Mouse (Mus musculus) heart, postnatal 14 days (tissue): ENCODE results near the gene Btbd11. TPM values are rescaled to one million over a fixed set of nuclear protein-coding genes. Genes with fewer than 3 reads are reported as not detected.

Experiments used
- DNase-seq, 2 experiments: peaks; one replicate each; pipeline ENCODE4 v3.0.0; 2021 to 2022
- intact Hi-C: fragments of 180-260 bp; cut with DNase I; formaldehyde crosslinking; loops from one replicate; pipeline ENCODE4 v1.15.1; 2025
- total RNA-seq, 2 experiments: library from RNA; stranded (reverse); gene quantifications; 2 replicates each; pipeline ENCODE4 v1.2.3; 2021

The Btbd11 gene
- total RNA-seq, 2 experiments from 2014 or later: 1.3 to 2.5 TPM

GRCm38 (mm10) chr10:85517223-85518110 is 130.9 kb downstream of the Btbd11 start:
- DNase-seq: no peak
- intact Hi-C loops: no loop called here

DNA sequence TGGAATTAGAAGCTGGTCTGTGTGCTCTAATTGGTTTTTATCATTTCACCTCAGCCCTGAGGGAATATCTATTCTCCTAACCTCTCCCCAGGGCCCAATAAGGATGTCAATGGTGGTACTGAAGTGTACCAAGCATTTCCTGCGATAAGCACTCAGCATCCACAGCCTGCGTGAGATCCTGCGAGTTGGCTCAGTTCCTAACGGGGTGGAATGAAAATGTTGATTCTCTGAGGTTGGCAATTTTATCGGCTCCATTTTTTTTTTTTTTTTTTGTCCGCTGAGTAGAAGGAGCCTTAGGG is 131.4 kb downstream of the Btbd11 start:
- intact Hi-C loops: no loop called here
- no peak for DNase-seq

GRCm38 (mm10) chr10:85522220-85522760 is 135.7 kb downstream of the Btbd11 start:
- intact Hi-C loops: no loop called here
- DNase-seq: no peak

DNA sequence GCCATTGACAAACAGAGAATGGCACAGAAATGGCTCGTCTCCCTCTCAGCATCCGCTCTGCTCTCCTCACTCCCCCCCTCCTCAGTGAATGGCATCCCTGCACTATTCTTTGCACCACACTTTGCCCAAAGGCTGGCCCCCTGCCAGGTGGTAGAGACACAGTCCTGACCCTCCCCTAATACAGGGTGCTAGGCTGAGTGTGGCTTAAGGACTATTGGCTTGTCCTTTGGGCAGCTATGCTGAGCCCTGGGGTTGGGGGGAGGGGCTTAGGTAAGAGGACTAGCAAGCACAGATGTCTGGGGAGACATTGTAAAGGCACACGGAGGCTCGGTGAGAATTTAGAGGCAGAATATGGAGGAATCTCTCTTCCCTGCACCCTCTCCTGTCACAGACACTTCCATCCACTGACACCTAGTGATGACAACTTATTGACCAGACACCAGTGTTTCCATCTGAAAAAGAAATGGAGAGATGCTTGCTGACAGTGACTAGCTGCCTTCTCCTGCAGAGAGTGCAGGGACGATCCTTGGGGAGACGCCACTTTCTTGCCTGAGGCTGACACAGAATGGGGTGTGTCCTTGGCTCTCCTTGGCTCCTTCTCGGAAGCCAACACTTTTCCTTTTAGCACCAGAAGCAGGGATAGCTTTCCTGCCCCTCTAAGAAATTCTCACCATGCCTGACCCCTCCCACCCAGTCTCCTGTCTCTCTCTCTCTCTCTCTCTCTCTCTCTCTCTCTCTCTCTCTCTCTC is 138.8 kb downstream of the Btbd11 start:
- no peak for DNase-seq
- intact Hi-C loops: no loop called here

DNA sequence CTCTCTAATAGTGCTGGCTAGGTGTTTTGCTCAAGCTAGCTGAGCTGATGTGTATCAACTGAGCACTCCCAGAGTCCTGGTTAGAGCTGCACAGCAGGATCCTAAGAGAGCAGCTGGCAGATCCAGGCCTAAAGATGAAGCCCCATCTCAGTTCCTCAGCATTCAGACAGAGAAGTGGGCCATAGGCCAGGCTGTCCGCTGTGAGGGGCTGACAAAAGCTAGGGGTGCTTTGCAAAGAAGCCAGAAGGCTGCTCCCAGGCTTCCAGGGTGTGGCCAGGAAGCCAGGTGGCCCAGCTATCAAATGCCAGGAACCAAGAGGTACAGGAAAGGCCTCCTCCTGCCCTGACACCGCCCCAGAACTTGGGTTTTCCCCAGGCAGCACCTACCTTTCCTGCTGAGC is 140.0 kb downstream of the Btbd11 start:
- intact Hi-C loops: no loop called here
- DNase-seq: no peak

DNA sequence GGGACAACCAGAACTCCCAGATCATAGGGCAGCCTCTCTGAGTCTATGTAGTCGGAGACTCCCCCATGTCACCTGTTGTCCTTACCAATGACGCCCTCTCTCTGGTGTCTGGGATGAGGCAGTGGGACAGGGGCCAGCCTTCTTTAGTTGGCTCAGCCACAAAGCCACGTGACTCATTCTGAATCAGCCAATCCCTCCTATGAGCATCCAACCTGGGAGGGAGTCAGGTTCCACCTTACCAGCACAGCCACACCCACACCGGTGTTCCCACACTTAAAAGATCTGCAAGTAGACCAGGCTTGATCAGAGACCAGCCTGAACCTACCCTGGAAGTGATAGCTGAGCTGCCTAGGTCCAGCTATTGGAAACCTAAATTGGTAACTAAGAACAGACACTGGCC is 141.1 kb downstream of the Btbd11 start:
- intact Hi-C loops: no loop called here
- no peak for DNase-seq

GRCm38 (mm10) chr10:85533192-85533710 is 146.6 kb downstream of the Btbd11 start:
- intact Hi-C loops: no loop called here
- DNase-seq: no peak

- intact Hi-C loops: loop anchor here (5.0 kb wide), 1 partner anchor 316 kb away; no protein-coding TSS in a partner anchor
- no peak for DNase-seq
These were observed 151.6 kb downstream of the Btbd11 start for GRCm38 (mm10) chr10:85538051-85538753.

DNA sequence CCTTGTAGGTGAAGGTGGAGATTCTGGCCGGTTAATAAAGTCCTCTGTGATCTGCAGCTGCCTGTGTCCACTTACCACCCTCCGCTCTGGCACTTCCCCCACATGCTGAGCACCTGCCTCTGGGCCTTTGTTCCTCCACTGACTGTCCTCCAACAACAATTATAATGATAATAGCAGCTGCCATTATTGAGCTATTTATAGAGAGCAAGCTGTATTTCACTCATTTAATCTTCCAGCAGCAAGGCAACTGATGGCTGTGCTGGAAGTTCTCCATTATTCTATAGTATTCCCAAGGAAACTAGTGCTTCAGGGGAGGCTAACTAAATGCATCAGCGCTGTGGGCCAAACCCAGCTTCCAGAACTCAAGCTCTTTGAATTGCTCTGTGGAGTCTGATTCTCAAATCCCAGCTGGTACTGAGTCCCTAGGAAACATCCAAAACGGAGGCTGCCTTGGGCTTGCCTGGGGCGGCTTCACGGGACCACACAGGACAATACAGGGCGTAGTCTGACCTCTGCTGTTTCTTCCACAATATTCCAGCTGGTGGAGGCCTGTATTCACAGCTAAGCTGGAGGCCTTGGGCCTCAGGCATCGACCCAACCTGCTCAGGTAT is 153.0 kb downstream of the Btbd11 start:
- no peak for DNase-seq
- intact Hi-C loops: loop anchor here (5.0 kb wide), 1 partner anchor 317 kb away; no protein-coding TSS in a partner anchor

DNA sequence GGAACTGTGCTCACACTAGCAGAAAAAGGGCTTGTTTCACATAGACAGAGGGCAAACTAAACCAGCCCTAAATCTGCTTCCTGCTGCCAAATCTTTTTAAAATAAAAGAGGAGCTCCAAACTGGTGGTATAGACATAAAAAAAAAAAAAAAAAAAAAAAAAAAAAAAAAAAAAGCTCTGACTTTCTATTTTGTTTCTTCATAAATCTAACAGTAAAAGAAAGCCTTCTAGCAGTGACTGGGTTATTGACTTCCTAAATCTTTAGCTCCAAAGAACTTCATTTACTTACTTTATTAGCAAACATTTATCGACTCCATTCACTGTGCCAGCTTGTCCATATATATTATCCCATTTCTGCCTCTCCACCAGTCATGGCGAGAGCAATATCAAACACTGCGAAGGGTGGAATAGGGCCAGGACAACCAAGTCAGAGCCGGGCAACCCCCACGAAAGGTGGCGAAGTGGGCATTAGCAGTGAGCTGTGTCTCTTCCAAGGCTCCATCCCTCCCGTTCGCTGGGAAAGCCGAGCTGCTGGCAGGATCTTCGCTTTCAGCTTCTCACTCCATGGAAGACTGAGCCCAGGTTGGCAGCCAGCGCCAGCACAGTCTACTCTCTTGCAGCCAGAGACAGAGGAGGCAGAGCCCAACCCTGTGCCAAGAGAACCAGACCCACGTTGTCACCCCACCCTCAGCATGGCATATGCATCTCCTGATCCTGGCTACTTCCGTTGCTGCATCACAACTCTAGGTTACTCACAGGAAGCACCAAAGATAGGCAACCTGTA is 153.9 kb downstream of the Btbd11 start:
- DNase-seq: no peak
- intact Hi-C loops: no loop called here

- intact Hi-C loops: no loop called here
- DNase-seq: no peak
These were observed 154.9 kb downstream of the Btbd11 start for GRCm38 (mm10) chr10:85541481-85541880.

- intact Hi-C loops: no loop called here
These were observed 155.4 kb downstream of the Btbd11 start for GRCm38 (mm10) chr10:85541892-85542630.

DNA sequence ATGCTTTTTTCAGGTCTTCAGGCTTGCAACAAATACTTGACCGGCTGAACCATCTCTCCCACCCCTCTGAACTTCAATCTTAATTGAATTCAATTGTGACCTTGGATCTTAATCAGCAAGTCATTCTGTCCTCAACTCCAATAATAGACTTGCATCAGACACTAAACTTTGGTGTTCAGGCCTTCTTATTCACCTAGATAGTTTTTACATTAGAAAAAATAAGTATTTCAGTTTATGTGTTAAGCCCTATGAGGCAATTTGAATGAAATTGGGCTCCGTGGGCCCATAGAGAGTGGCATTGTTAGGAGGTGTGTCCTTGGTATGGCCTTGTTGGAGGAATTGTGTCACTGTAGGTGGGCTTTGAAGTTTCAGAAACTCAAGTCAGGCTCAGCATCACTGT is 156.7 kb downstream of the Btbd11 start:
- intact Hi-C loops: no loop called here
- DNase-seq: no peak

More at GRCm38 (mm10) chr10:85541892-85542630, 155.4 kb downstream of the Btbd11 start:
- no peak for DNase-seq

DNA sequence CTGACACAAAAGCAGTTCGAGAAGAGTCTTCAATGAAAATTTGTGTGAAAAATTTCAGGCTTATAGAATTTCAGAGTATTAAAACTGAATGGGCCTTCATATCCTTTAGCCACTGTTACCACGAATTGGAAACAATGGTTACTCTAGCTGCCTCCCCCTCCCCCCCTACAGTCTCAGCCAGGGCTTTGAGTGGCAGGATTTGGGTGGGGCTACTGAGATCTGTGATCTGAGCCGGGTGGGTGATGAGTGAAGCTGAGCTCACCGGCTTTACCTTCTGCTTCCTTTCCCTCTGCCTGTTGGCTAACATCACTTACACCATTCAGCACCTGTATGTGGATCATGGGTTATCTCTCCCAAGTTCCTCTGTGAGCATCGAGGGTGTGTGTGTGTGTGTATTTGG is 158.4 kb downstream of the Btbd11 start:
- intact Hi-C loops: no loop called here
- DNase-seq: no peak

DNA sequence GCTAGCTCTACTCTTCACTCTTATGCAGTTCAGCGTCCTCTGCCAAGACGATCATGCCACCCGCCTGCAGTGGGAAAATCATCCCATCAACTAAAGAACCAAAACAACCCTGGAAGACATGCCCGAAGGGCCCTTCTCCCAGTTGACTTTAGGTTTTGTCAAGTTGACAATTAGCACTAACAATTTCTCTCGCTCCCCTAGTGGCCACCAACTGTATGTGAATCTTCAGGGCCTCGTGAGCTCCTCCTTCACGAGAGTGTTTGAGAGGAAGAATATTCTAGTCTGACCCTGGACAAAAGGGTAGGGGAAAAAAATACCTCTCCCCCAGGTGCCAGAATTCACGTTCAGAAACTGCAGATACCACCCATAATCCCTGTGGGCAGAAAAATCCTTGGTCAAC is 168.6 kb downstream of the Btbd11 start:
- DNase-seq: no peak
- intact Hi-C loops: no loop called here

DNA sequence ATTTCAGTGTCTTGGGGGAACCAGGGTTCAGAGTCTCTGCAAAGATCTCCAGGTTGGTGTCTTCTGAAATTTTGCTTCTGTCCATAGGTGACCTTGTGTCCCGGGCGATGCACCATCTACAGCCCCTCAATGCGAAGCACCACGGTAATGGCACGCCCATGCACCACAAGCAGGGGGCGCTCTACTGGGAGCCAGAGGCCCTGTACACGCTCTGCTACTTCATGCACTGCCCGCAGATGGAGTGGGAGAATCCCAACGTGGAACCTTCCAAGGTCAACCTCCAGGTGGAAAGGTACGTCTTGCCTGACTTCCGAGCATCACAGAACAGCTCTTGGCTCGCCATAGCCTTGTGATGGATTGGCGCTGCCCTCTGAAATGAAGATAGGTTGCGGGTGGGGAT is 174.8 kb downstream of the Btbd11 start:
- intact Hi-C loops: no loop called here
- no peak for DNase-seq

DNA sequence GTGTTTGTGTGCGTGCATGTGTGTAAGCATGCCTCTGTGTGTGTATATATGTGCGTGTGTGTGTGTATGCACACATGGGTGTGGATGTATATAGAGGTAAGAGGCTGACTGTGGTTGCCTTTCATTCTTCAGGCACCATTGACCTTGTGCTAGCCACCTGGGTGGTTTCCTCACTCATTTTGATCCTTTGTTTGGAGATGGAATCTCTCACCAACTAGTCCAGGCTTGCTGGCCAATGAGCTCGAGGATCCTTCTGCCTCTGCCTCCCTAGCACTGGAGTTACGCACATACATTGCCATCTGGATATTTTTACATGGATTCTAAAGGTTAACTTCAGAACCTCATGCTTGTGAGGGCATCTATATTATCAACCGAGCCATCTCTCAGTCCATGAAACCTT is 184.8 kb downstream of the Btbd11 start:
- intact Hi-C loops: no loop called here
- DNase-seq: no peak

DNA sequence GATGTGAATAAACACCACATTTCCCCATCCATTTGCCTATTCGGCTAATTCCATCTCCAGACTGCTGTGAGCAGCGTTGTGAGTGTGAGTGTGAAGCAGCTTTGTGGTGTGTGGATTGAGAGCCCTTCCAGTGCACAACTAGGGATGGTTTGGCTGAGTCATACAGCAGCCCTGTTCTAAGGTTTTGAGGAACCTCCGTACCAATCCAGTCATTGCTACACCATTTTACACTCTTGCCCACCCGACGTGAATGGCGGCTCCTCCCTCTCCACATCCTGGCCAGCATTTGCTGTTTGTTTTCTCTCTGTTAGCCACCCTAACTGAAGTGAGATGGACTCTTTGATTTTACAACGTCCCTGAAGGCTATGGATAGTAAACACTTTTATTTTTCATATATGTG is 186.0 kb downstream of the Btbd11 start:
- DNase-seq: no peak
- intact Hi-C loops: no loop called here

- intact Hi-C loops: no loop called here
- DNase-seq: no peak
These were observed 191.3 kb downstream of the Btbd11 start for GRCm38 (mm10) chr10:85577891-85578420.
